Mouse (Mus musculus): ENCODE data around the gene Golph3. TPM values are rescaled to one million over a fixed set of nuclear protein-coding genes. Genes with fewer than 3 reads are reported as not detected.
A peak's percentile ranks its signal among the peaks of the same experiment; 100 is the strongest.

Gene Golph3
- total and polyA plus RNA-seq, 2 experiments from 2014 or later, result 55.3 to 135 TPM

DNA sequence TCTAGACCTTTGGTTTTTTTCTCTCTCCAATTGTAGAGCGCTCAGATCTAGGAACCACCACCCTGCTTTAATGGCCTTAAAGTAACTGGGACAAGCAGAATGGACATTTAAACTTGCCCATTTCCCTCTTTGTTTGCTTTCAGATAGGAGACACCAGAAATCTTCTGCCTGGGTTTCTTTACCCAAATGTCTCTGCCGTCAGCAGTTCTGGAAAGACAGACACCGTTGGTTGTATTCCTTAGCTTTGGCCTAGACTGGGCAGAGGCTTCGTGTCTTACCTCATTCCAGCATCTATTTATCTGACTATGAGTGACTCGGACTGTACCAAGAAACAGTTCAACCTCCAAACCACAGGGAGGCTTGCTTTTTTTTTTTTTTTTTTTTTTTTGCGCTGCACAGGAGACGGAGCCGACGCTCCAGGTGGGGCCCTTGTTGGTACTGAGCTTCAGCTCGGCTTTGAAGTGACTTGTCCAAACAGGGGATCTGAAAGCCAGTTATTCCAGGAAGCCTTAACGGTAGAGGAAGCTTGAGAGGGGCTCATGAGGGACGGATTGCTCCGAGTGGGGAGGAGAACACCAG lies 55.3 kb downstream of the Golph3 start:
- no peak overlapping the region for H3K9ac ChIP-seq (replicated peaks; ENCODE audit: low read depth, low read length)
- H3K36me3 ChIP-seq (replicated peaks; ENCODE audit: control insufficient read depth, insufficient read depth, low read length), result peaks cover 37% of the 10 kb centered on the region
- WGBS, result 67% methylated on average over 13 of the region's 13 CpGs
- no peak for TF ChIP-seq CTCF (IDR thresholded peaks at IDR 0.05; ENCODE audit: low read depth)
- no peak for TF ChIP-seq EP300 (IDR thresholded peaks at IDR 0.05; ENCODE audit: low read depth)
- peak overlapping the region; percentile 54; the same call in 1 of the 2 replicates for H3K4me2 ChIP-seq (ENCODE audit: low read depth, low read length)
- no peaks in the 10 kb centered on the region for H3K4me1 ChIP-seq (ENCODE audit: control insufficient read depth, insufficient read depth)
- H3K9me3 ChIP-seq (replicated peaks; ENCODE audit: control insufficient read depth, low read length), result no peaks in the 10 kb centered on the region
- no peaks in the 10 kb centered on the region for H3K27me3 ChIP-seq (ENCODE audit: control insufficient read depth, insufficient read depth, low read length)
- DNase-seq (ENCODE audit: low spot score), result no peak
- peak overlapping the region; percentile 60; the same call in 1 of the 2 replicates for H3K27ac ChIP-seq (ENCODE audit: low read depth)
- ATAC-seq (ENCODE audit: insufficient read depth, low read depth), result no peak
- H3K4me3 ChIP-seq (ENCODE audit: low read depth, low read length), result peak overlapping the region; percentile 23; the same call in 1 of the 2 replicates

DNA sequence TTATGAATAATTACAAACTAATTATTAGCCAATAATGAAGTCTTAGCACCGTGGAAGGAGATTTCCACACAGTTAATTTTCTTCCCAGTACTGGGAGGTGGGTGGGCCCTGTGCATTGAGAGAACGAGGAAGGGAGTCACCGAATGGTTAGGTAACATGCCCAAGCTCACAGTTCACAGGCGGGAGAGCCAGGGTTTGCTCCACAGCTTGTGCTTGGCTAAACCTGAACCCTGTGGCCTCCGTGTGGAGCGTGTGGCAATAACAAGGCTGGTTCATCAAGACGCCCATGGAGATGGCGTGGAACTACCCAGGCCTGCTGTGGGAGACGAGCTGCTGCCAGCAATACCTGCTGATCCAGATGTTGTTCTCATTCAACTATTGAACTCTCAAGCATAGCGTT lies 56.5 kb downstream of the Golph3 start:
- no peaks in the 10 kb centered on the region for H3K27me3 ChIP-seq (ENCODE audit: control insufficient read depth, insufficient read depth, low read length)
- no peaks in the 10 kb centered on the region for H3K9me3 ChIP-seq (replicated peaks; ENCODE audit: control insufficient read depth, low read length)
- H3K27ac ChIP-seq (ENCODE audit: low read depth), result no peak overlapping the region
- H3K4me3 ChIP-seq (ENCODE audit: low read depth, low read length), result no peak overlapping the region
- TF ChIP-seq EP300 (IDR thresholded peaks at IDR 0.05; ENCODE audit: low read depth) (no peak), CTCF (IDR thresholded peaks at IDR 0.05; ENCODE audit: low read depth) (no peak)
- no peak overlapping the region for H3K9ac ChIP-seq (replicated peaks; ENCODE audit: low read depth, low read length)
- ATAC-seq (ENCODE audit: insufficient read depth, low read depth) (no peak), DNase-seq (ENCODE audit: low spot score) (no peak)
- H3K4me2 ChIP-seq (ENCODE audit: low read depth, low read length), result no peak overlapping the region
- peaks cover 37% of the 10 kb centered on the region for H3K36me3 ChIP-seq (replicated peaks; ENCODE audit: control insufficient read depth, insufficient read depth, low read length)
- no peaks in the 10 kb centered on the region for H3K4me1 ChIP-seq (ENCODE audit: control insufficient read depth, insufficient read depth)
- 88% methylated on average over 10 of the region's 10 CpGs for WGBS

DNA sequence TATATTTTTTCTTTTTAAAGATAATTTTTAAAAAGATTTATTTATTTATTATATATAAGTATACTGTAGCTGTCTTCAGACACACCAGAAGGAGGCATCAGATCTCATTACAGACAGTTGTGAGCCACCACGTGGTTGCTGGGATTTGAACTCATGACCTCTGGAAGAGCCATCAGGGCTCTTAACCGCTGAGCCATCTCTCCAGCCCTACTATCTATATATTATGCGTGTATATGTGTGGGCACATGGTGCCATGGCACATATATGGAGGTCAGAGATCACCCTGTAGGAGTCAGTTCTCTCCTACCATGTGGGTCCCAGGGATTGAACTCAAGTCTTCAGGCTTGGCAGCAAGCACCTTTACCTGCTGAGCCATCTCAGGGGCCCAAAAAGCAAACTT lies 58.8 kb downstream of the Golph3 start:
- no peak for DNase-seq (ENCODE audit: low spot score)
- peaks cover 23% of the 10 kb centered on the region for H3K36me3 ChIP-seq (replicated peaks; ENCODE audit: control insufficient read depth, insufficient read depth, low read length)
- TF ChIP-seq EP300 (IDR thresholded peaks at IDR 0.05; ENCODE audit: low read depth) (no peak), CTCF (IDR thresholded peaks at IDR 0.05; ENCODE audit: low read depth) (no peak)
- no peak overlapping the region for H3K9ac ChIP-seq (replicated peaks; ENCODE audit: low read depth, low read length)
- no peak for ATAC-seq (ENCODE audit: insufficient read depth, low read depth)
- H3K27me3 ChIP-seq (ENCODE audit: control insufficient read depth, insufficient read depth, low read length), result no peaks in the 10 kb centered on the region
- H3K27ac ChIP-seq (ENCODE audit: low read depth), result no peak overlapping the region
- WGBS, result 94% methylated on average over 3 of the region's 3 CpGs
- H3K4me1 ChIP-seq (ENCODE audit: control insufficient read depth, insufficient read depth), result no peaks in the 10 kb centered on the region
- no peak overlapping the region for H3K4me2 ChIP-seq (ENCODE audit: low read depth, low read length)
- no peaks in the 10 kb centered on the region for H3K9me3 ChIP-seq (replicated peaks; ENCODE audit: control insufficient read depth, low read length)
- no peak overlapping the region for H3K4me3 ChIP-seq (ENCODE audit: low read depth, low read length)

DNA sequence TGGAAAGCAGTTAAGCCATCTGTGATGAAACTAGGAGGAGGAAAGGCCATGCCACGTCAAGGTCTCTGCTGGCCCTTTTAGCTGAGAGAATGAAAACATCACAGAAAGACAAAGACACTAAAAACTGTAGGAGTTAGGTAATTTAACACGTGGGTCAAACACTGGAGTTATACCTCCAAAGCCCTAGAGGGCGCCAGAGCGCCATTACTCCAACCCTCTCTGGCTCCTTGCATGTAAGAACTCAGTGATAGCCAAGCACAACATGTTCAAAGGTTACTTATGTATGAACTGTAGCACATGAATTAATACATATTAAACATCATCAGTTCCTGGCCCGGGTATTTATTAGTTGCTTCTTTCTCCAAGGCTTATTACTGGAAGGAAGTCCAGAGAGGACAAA lies 59.3 kb downstream of the Golph3 start:
- no peak overlapping the region for H3K27ac ChIP-seq (ENCODE audit: low read depth)
- no peaks in the 10 kb centered on the region for H3K4me1 ChIP-seq (ENCODE audit: control insufficient read depth, insufficient read depth)
- H3K36me3 ChIP-seq (replicated peaks; ENCODE audit: control insufficient read depth, insufficient read depth, low read length), result peaks cover 28% of the 10 kb centered on the region
- no peak for ATAC-seq (ENCODE audit: insufficient read depth, low read depth)
- H3K27me3 ChIP-seq (ENCODE audit: control insufficient read depth, insufficient read depth, low read length), result no peaks in the 10 kb centered on the region
- H3K9ac ChIP-seq (replicated peaks; ENCODE audit: low read depth, low read length), result no peak overlapping the region
- H3K9me3 ChIP-seq (replicated peaks; ENCODE audit: control insufficient read depth, low read length), result no peaks in the 10 kb centered on the region
- no peak overlapping the region for H3K4me2 ChIP-seq (ENCODE audit: low read depth, low read length)
- 57% methylated on average over 5 of the region's 5 CpGs for WGBS
- H3K4me3 ChIP-seq (ENCODE audit: low read depth, low read length), result no peak overlapping the region
- TF ChIP-seq EP300 (IDR thresholded peaks at IDR 0.05; ENCODE audit: low read depth), result no peak
- peak; percentile 35 for TF ChIP-seq CTCF (IDR thresholded peaks at IDR 0.05; ENCODE audit: low read depth)
- no peak for DNase-seq (ENCODE audit: low spot score)

DNA sequence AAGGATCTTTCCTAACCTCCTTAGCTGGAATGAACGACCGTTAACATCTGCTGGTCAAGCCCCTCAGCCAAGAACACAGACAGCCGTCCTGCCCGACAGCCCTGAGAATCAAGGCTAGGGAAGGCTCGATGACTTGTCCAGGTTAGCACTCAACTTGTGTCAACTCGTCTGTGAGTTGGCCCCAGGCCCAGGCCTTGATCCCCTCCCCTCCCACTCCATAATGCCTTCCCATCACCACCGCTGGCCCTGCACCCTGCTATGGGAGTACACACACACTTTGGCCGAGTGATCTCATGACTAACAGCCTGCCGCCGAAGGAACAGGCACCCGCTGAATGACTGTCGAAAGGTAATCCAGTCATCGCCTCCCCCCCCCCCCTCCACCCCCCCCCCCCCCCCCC lies 63.4 kb downstream of the Golph3 start:
- no peak overlapping the region for H3K9ac ChIP-seq (replicated peaks; ENCODE audit: low read depth, low read length)
- TF ChIP-seq CTCF (IDR thresholded peaks at IDR 0.05; ENCODE audit: low read depth), result no peak
- TF ChIP-seq EP300 (IDR thresholded peaks at IDR 0.05; ENCODE audit: low read depth), result no peak
- H3K4me1 ChIP-seq (ENCODE audit: control insufficient read depth, insufficient read depth), result no peaks in the 10 kb centered on the region
- ATAC-seq (ENCODE audit: insufficient read depth, low read depth), result peak; percentile 47; the same call in 1 of the 2 replicates
- H3K27me3 ChIP-seq (ENCODE audit: control insufficient read depth, insufficient read depth, low read length), result no peaks in the 10 kb centered on the region
- WGBS, result 49% methylated on average over 12 of the region's 13 CpGs
- no peak overlapping the region for H3K4me2 ChIP-seq (ENCODE audit: low read depth, low read length)
- H3K9me3 ChIP-seq (replicated peaks; ENCODE audit: control insufficient read depth, low read length), result no peaks in the 10 kb centered on the region
- H3K4me3 ChIP-seq (ENCODE audit: low read depth, low read length), result no peak overlapping the region
- H3K27ac ChIP-seq (ENCODE audit: low read depth), result no peak overlapping the region
- DNase-seq (ENCODE audit: low spot score), result peak; percentile 4
- H3K36me3 ChIP-seq (replicated peaks; ENCODE audit: control insufficient read depth, insufficient read depth, low read length), result peaks cover 62% of the 10 kb centered on the region

All from heart, postnatal 0 days (tissue).